Mouse (Mus musculus) hindbrain, embryonic 16.5 days (tissue): Measurements from ENCODE around the gene Zfp689. TPM values are rescaled to one million over a fixed set of nuclear protein-coding genes. Genes with fewer than 3 reads are reported as not detected.

Experiments used
- ATAC-seq: fragments of 200-750 bp; cut with Nextera tagmentation; 2 replicates; pipeline ENCODE4 v1.8.0; 2017; ENCODE audit warnings: moderate TSS enrichment, moderate library complexity
- H3K27ac ChIP-seq: fragments of 300-500 bp; sonication (generic); 2 replicates; pipeline ENCODE4 v1.5.1; 2014; ENCODE audit warnings: low read depth, mild to moderate bottlenecking, control low read depth, low read length, moderate library complexity
- H3K27me3 ChIP-seq: fragments of 300-500 bp; sonication (generic); replicated peaks from 2 replicates; pipeline ENCODE4 v1.6.1; 2014; ENCODE audit warnings: low read length; ENCODE audit not compliant: control insufficient read depth, insufficient read depth
- H3K36me3 ChIP-seq: fragments of 300-500 bp; sonication (generic); 2 replicates; pipeline ENCODE4 v1.6.1; 2014; ENCODE audit warnings: mild to moderate bottlenecking, low read length, moderate library complexity, mixed read lengths; ENCODE audit not compliant: control insufficient read depth, insufficient read depth
- H3K4me1 ChIP-seq: fragments of 300-500 bp; sonication (generic); 2 replicates; pipeline ENCODE4 v1.6.1; 2014; ENCODE audit warnings: low read depth, low read length; ENCODE audit not compliant: control insufficient read depth, insufficient read depth
- H3K4me2 ChIP-seq: fragments of 300-500 bp; sonication (generic); 2 replicates; pipeline ENCODE4 v1.6.1; 2014; ENCODE audit warnings: mild to moderate bottlenecking, low read length, control low read depth, moderate library complexity
- H3K4me3 ChIP-seq: fragments of 300-500 bp; sonication (generic); 2 replicates; pipeline ENCODE4 v1.5.1; 2014; ENCODE audit warnings: mild to moderate bottlenecking, low read length, control low read depth, moderate library complexity
- H3K9ac ChIP-seq: fragments of 300-500 bp; sonication (generic); 2 replicates; pipeline ENCODE4 v1.6.1; 2014; ENCODE audit warnings: low read depth, mild to moderate bottlenecking, control low read depth, low read length, moderate library complexity
- H3K9me3 ChIP-seq: fragments of 300-500 bp; sonication (generic); 2 replicates; pipeline ENCODE4 v1.6.1; 2014; ENCODE audit warnings: mild to moderate bottlenecking, low read length, moderate library complexity; ENCODE audit not compliant: control insufficient read depth
- WGBS: fragments of 180-500 bp; shearing (Covaris S2); extraction: QIAGEN DNeasy Blood & Tissue Kit; methylation state at CpG from one replicate; pipeline ENCODE4 v1.1.7; 2014; 5-methylcytosine and 5-hydroxymethylcytosine counted together
- polyA plus RNA-seq: library from polyadenylated mRNA; unstranded; fragments of >200 nt; fragmentation: Nextera tagmentation; extraction: Ambion mirVana; gene quantifications from 2 replicates; pipeline ENCODE4 v1.2.1, GENCODE M21; 2015

Zfp689 gene
- polyA plus RNA-seq, 1 experiment from 2014 or later, result 13.2 TPM

GRCm38 (mm10) chr7:127479318-127480225 is 30.6 kb upstream of the Zfp689 start:
- Histone ChIP-seq H3K9me3 (no peaks in the 10 kb centered on the region), H3K4me3 (peak overlapping the region; percentile 99), H3K9ac (peak overlapping the region; percentile 95), H3K36me3 (peaks cover 41% of the 10 kb centered on the region), H3K4me2 (peak overlapping the region; percentile 99), H3K4me1 (peaks cover 23% of the 10 kb centered on the region), H3K27ac (peak overlapping the region; percentile 98), H3K27me3 (no peaks in the 10 kb centered on the region)
- 4% methylated on average over 45 of the region's 48 CpGs for WGBS
- no peak for ATAC-seq

- H3K4me2 ChIP-seq, result peak within 1 kb of the TSS; percentile 99
- H3K27me3 ChIP-seq, result no peaks in the 10 kb centered on the region
- 0% methylated on average over 60 of the region's 62 CpGs for WGBS
- peaks cover 42% of the 10 kb centered on the region for H3K36me3 ChIP-seq
- peak; percentile 83 for ATAC-seq
- H3K27ac ChIP-seq, result peak within 1 kb of the TSS; percentile 98
- peak within 1 kb of the TSS; percentile 99 for H3K4me3 ChIP-seq
- peak within 1 kb of the TSS; percentile 95 for H3K9ac ChIP-seq
- peaks cover 23% of the 10 kb centered on the region for H3K4me1 ChIP-seq
- no peaks in the 10 kb centered on the region for H3K9me3 ChIP-seq
Measured at GRCm38 (mm10) chr7:127478635-127479317, 29.8 kb upstream of the Zfp689 start, which contains the start of gene Fbrs. Gene Fbrs (plus strand): TSS chr7:127479199.

- peak; percentile 93 for ATAC-seq
- WGBS, result under 1% methylated on average over 50 of the region's 50 CpGs
- Histone ChIP-seq H3K4me1 (peaks cover 23% of the 10 kb centered on the region), H3K36me3 (peaks cover 43% of the 10 kb centered on the region), H3K27me3 (no peaks in the 10 kb centered on the region), H3K9me3 (no peaks in the 10 kb centered on the region), H3K4me2 (peak overlapping the region; percentile 99), H3K4me3 (peak overlapping the region; percentile 99), H3K9ac (peak overlapping the region; percentile 95), H3K27ac (peak overlapping the region; percentile 98)
Measured at GRCm38 (mm10) chr7:127477687-127478634, 29.0 kb upstream of the Zfp689 start.

GRCm38 (mm10) chr7:127476855-127477254 is 27.9 kb upstream of the Zfp689 start:
- Histone ChIP-seq H3K36me3 (peaks cover 34% of the 10 kb centered on the region), H3K4me1 (peaks cover 32% of the 10 kb centered on the region)
- WGBS, result 78% methylated on average over 4 of the region's 4 CpGs

GRCm38 (mm10) chr7:127476336-127476735 is 27.4 kb upstream of the Zfp689 start:
- Histone ChIP-seq H3K4me1 (peaks cover 32% of the 10 kb centered on the region), H3K27ac (no peak overlapping the region), H3K4me3 (no peak overlapping the region), H3K36me3 (peaks cover 34% of the 10 kb centered on the region), H3K4me2 (no peak overlapping the region), H3K9me3 (no peaks in the 10 kb centered on the region), H3K9ac (no peak overlapping the region), H3K27me3 (no peaks in the 10 kb centered on the region)
- 94% methylated on average over 11 of the region's 11 CpGs for WGBS
- ATAC-seq, result no peak

More at GRCm38 (mm10) chr7:127476855-127477254, 27.9 kb upstream of the Zfp689 start:
- Histone ChIP-seq H3K27ac (peak overlapping the region; percentile 98; the same call in 1 of the 2 replicates), H3K27me3 (no peaks in the 10 kb centered on the region), H3K4me2 (peak overlapping the region; percentile 63), H3K4me3 (peak overlapping the region; percentile 99), H3K9ac (peak overlapping the region; percentile 95), H3K9me3 (no peaks in the 10 kb centered on the region)
- no peak for ATAC-seq

- ATAC-seq, result no peak
- Histone ChIP-seq H3K4me2 (no peak overlapping the region), H3K9me3 (no peaks in the 10 kb centered on the region), H3K36me3 (peaks cover 34% of the 10 kb centered on the region), H3K27ac (no peak overlapping the region), H3K27me3 (no peaks in the 10 kb centered on the region), H3K4me1 (peaks cover 24% of the 10 kb centered on the region), H3K9ac (no peak overlapping the region), H3K4me3 (no peak overlapping the region)
- 91% methylated on average over 11 of the region's 11 CpGs for WGBS
Measured at GRCm38 (mm10) chr7:127475186-127475740, 26.3 kb upstream of the Zfp689 start.

GRCm38 (mm10) chr7:127474378-127475070 is 25.6 kb upstream of the Zfp689 start:
- WGBS, result 80% methylated on average over 6 of the region's 6 CpGs
- H3K36me3 ChIP-seq, result peaks cover 34% of the 10 kb centered on the region

GRCm38 (mm10) chr7:127473705-127474104 is 24.7 kb upstream of the Zfp689 start:
- Histone ChIP-seq H3K4me1 (peaks cover 16% of the 10 kb centered on the region), H3K4me2 (no peak overlapping the region), H3K9me3 (no peaks in the 10 kb centered on the region), H3K36me3 (peaks cover 34% of the 10 kb centered on the region), H3K4me3 (no peak overlapping the region), H3K27ac (no peak overlapping the region), H3K27me3 (no peaks in the 10 kb centered on the region), H3K9ac (no peak overlapping the region)
- ATAC-seq, result no peak
- 78% methylated on average over 5 of the region's 5 CpGs for WGBS

More at GRCm38 (mm10) chr7:127474378-127475070, 25.6 kb upstream of the Zfp689 start:
- H3K27me3 ChIP-seq, result no peaks in the 10 kb centered on the region
- H3K4me3 ChIP-seq, result no peak overlapping the region
- H3K4me1 ChIP-seq, result peaks cover 17% of the 10 kb centered on the region
- H3K9me3 ChIP-seq, result no peaks in the 10 kb centered on the region
- no peak for ATAC-seq
- no peak overlapping the region for H3K27ac ChIP-seq
- no peak overlapping the region for H3K4me2 ChIP-seq
- no peak overlapping the region for H3K9ac ChIP-seq
